In the genomic region with DNA sequence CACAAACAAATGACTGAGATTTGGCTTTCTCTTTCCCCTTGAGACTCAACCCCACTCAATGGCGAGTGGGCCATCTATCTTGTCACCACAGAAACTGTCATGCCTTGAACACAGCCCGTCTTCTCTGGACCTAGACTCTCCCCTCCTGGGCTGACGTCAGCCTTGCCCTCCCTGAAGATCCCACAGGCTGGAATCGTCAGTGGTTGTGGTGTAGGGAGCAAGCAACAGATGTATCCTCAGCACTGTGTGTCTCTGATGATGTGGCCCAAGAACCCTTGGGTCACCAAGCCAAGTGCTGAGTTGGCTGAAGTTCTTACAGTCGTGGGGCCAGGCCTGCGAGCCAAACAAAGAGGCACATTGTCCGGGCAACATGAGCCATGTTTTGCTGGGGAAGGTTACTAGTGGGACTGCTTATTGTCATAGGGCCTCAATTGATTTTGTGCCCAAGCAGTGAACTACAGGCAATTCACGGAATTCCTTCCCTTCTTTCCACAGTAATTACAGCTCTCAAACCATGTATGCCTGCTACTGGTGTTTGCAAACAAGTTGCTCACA, we compare ENCODE assay signal across 12 mouse cellular contexts. TPM values are rescaled to one million over a fixed set of nuclear protein-coding genes. Genes with fewer than 3 reads are reported as not detected.
DNase-seq lines count a peak whose midpoint lies in the region; TF ChIP-seq lines count a peak whose summit lies in the region.
"Had no signal": no experiment of that assay in that cellular context is flagged by ENCODE, and none has a peak within 500 bp of the region (broad histone marks: within the 10 kb centered on the region; RNA-seq: fewer than 3 reads in every experiment).

No protein-coding gene starts in this region.

- DNase-seq in layer of hippocampus, adult 2 months (ENCODE audit: low spot score in 2 of 2), result no peak
- DNase-seq in layer of hippocampus, postnatal 36 days, result no peak
- DNase-seq in 3134 (ENCODE audit: extremely low read depth, insufficient read length, low spot score), result peak; percentile 67
- peak; percentile 79 for DNase-seq in Muller cell, postnatal 12 days (ENCODE audit: inconsistent ontology term)
- DNase-seq in heart, adult 9 months (ENCODE audit: low spot score in 2 of 2), result peak; percentile 36 to 48
- no peak for DNase-seq in kidney, postnatal 14 days
- no peak for DNase-seq in thymus, postnatal 36 days
- DNase-seq: kidney, postnatal 4 days; left cerebral cortex, postnatal 4 days; right cerebral cortex, postnatal 14 days had no signal

- TF ChIP-seq CTCF in layer of hippocampus, adult 2 months (conservative IDR thresholded peaks at IDR 0.05), result no peak

- peak overlapping the region; percentile 54; the same call in 1 of the 2 replicates for H3K27ac ChIP-seq in layer of hippocampus, adult 2 months
- H3K27ac ChIP-seq: stomach, embryonic 15.5 days had no signal

- H3K4me3 ChIP-seq in layer of hippocampus, adult 2 months, result no peak overlapping the region
- H3K4me3 ChIP-seq: megakaryocyte, embryonic 14.5 days; stomach, embryonic 15.5 days had no signal

RNA-seq across cellular contexts. Expression of a gene that starts 41.5 kb away (rescaled TPM):
- total RNA-seq in layer of hippocampus, adult 2 months (2021), result 10 to 100 TPM; 28.3 to 32.0 TPM
- 10 to 100 TPM; 31.2 to 33.6 TPM for total RNA-seq in layer of hippocampus, postnatal 36 days (2021)

Comparison
In these comparisons a context has a peak if more than half of its experiments do, and no peak if none do; other contexts are left out.
1. DNase-seq: peak in 3134 (single experiment), Muller cell, postnatal 12 days (single experiment) and heart, adult 9 months (2 of 2); none in layer of hippocampus, adult 2 months (0 of 2), layer of hippocampus, postnatal 36 days (0 of 2), kidney, postnatal 14 days (single experiment) and thymus, postnatal 36 days (0 of 2).